ENCODE assay signal across 9 mouse cellular contexts in the genomic region with DNA sequence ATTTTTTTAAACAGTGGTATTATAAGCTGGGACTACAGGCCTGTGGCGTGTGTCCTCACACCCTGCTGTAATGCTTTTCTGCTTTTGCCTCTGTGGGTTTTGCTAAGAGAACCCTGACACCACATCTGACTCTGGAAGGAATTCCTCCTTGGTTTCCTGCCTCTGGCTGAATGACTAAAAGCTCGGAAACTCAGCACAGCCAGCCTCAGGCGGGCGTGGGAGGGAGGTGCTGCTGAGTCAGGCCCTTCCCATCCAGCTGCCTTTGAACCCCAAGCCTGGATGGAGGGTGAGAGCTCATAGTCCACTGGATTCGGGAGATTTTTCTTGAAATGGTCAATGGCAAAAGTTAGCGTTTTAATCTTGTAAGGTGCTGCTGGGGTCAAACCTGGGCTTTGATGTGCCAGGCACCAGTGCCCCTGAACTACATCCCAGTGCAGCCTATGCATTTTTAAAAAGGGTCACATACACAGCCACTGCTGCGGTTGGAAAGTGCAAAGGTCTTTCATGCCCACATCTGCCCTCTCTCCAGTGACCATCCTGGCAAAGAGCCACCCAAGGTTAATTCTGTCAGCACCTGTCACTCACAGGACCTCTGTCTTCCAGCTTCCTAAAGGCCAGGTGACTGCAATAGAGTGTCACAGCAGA. TPM values are rescaled to one million over a fixed set of nuclear protein-coding genes. Genes with fewer than 3 reads are reported as not detected.
DNase-seq lines count a peak whose midpoint lies in the region; TF ChIP-seq lines count a peak whose summit lies in the region.
"Had no signal": no experiment of that assay in that cellular context is flagged by ENCODE, and none has a peak within 500 bp of the region (broad histone marks: within the 10 kb centered on the region; RNA-seq: fewer than 3 reads in every experiment).

No protein-coding gene starts in this region.

- peak overlapping the region; percentile 97 for H3K27ac ChIP-seq in ES-Bruce4 (ENCODE audit: insufficient read depth, low read length)

- TF ChIP-seq EP300 in ES-Bruce4 (IDR thresholded peaks at IDR 0.05; ENCODE audit: insufficient read depth, low read depth, low read length): peak; percentile 55; the same call in 1 of the 2 replicates

- no peaks in the 10 kb centered on the region for H3K9me3 ChIP-seq in ES-Bruce4 (replicated peaks; ENCODE audit: control insufficient read depth, insufficient read depth, low read length, poor library complexity, severe bottlenecking)

- no peaks in the 10 kb centered on the region for H3K27me3 ChIP-seq in ES-Bruce4 (ENCODE audit: control insufficient read depth, insufficient read depth, low read length, poor library complexity, severe bottlenecking)

- DNase-seq in heart, adult 18-20 months: peak; percentile 54 to 63
- DNase-seq in heart, postnatal 25 days (ENCODE audit: low spot score): no peak
- DNase-seq in fibroblast of lung, adult 2 months (ENCODE audit: low read depth): peak; percentile 88
- DNase-seq in kidney, postnatal 14 days: peak; percentile 80
- DNase-seq in cerebellum, postnatal 14 days: no peak
- DNase-seq in natural killer cell, adult 2 months (ENCODE audit: low spot score in 2 of 2): no peak
- DNase-seq in MN1 (ENCODE audit: low spot score): no peak
- DNase-seq: cerebellum, adult 8-10 months had no signal

- peak overlapping the region; percentile 56 for H3K9ac ChIP-seq in ES-Bruce4 (ENCODE audit: low read depth, poor library complexity, severe bottlenecking)

- peak overlapping the region; percentile 30; the same call in 1 of the 2 replicates for H3K4me3 ChIP-seq in ES-Bruce4 (ENCODE audit: low read depth, low read length)

- no peak for TF ChIP-seq CTCF in ES-Bruce4 (IDR thresholded peaks at IDR 0.05; ENCODE audit: low read depth, low read length)

- H3K36me3 ChIP-seq in ES-Bruce4 (ENCODE audit: control insufficient read depth, insufficient read depth, low read length, poor library complexity, severe bottlenecking): no peaks in the 10 kb centered on the region

- intact Hi-C loops in heart, postnatal 25 days (cut with DNase I): loop anchor here (5.0 kb wide), 1 partner anchor 37 kb away; no protein-coding TSS in a partner anchor

- TF ChIP-seq POLR2A in ES-Bruce4 (IDR thresholded peaks at IDR 0.05; ENCODE audit: insufficient read depth, low read length): no peak

- peaks cover 19% of the 10 kb centered on the region for H3K4me1 ChIP-seq in ES-Bruce4 (ENCODE audit: control insufficient read depth, insufficient read depth, low read length)

RNA-seq across cellular contexts. Expression of a gene that starts 42.0 kb away (rescaled TPM):
- total RNA-seq in heart, adult 18-20 months (2021): 10 to 100 TPM; 40.3 to 44.6 TPM
- 10 to 100 TPM; 34.8 to 41.1 TPM for total RNA-seq in heart, postnatal 25 days (2021)
- polyA plus RNA-seq in ES-Bruce4 (2011; ENCODE audit: insufficient read depth, insufficient read length, low read depth, missing spikeins): 163 and 165 TPM in 2 replicates

RNA-seq across cellular contexts. Expression of a gene that starts 42.0 kb away (rescaled TPM):
- 10 to 100 TPM; 24.6 to 27.4 TPM for total RNA-seq in heart, adult 18-20 months (2021)
- 10 to 100 TPM; 23.1 to 25.0 TPM for total RNA-seq in heart, postnatal 25 days (2021)
- polyA plus RNA-seq in ES-Bruce4 (2011; ENCODE audit: insufficient read depth, insufficient read length, low read depth, missing spikeins): 9.2 and 12.1 TPM in 2 replicates

Comparison
In these comparisons a context has a peak if more than half of its experiments do, and no peak if none do; other contexts are left out.
1. DNase-seq: peak in heart, adult 18-20 months (2 of 2), fibroblast of lung, adult 2 months (single experiment) and kidney, postnatal 14 days (single experiment); none in heart, postnatal 25 days (single experiment), cerebellum, postnatal 14 days (0 of 2), natural killer cell, adult 2 months (0 of 2) and MN1 (single experiment).